Mouse (Mus musculus): ENCODE data around the gene Arhgap44. TPM values are rescaled to one million over a fixed set of nuclear protein-coding genes. Genes with fewer than 3 reads are reported as not detected.

Arhgap44 gene
- polyA plus RNA-seq, 1 experiment from 2014 or later, result 16.4 TPM

GRCm38 (mm10) chr11:65153006-65153405, 9.8 kb downstream of the Arhgap44 start:
- WGBS, result 88% methylated on average over 5 of the region's 5 CpGs
- Histone ChIP-seq H3K4me2 (ENCODE audit: low read depth, low read length) (no peak overlapping the region), H3K27me3 (ENCODE audit: control insufficient read depth, insufficient read depth, low read depth, low read length) (no peaks in the 10 kb centered on the region), H3K27ac (ENCODE audit: low read length) (no peak overlapping the region), H3K4me3 (ENCODE audit: low read length) (no peak overlapping the region), H3K36me3 (ENCODE audit: control insufficient read depth, insufficient read depth, low read length) (no peaks in the 10 kb centered on the region), H3K4me1 (replicated peaks; ENCODE audit: control insufficient read depth, insufficient read depth, low read length) (peaks cover 5% of the 10 kb centered on the region; the same call in 1 of the 2 replicates), H3K9me3 (ENCODE audit: control insufficient read depth, low read length) (no peaks in the 10 kb centered on the region), H3K9ac (ENCODE audit: low read length) (no peak overlapping the region)
- ATAC-seq (ENCODE audit: low read depth), result no peak

- Histone ChIP-seq H3K36me3 (ENCODE audit: control insufficient read depth, insufficient read depth, low read length) (no peaks in the 10 kb centered on the region), H3K4me3 (ENCODE audit: low read length) (no peak overlapping the region), H3K27ac (ENCODE audit: low read length) (no peak overlapping the region), H3K27me3 (ENCODE audit: control insufficient read depth, insufficient read depth, low read depth, low read length) (no peaks in the 10 kb centered on the region), H3K9ac (ENCODE audit: low read length) (no peak overlapping the region), H3K4me2 (ENCODE audit: low read depth, low read length) (no peak overlapping the region), H3K4me1 (replicated peaks; ENCODE audit: control insufficient read depth, insufficient read depth, low read length) (peaks cover 5% of the 10 kb centered on the region; the same call in 1 of the 2 replicates), H3K9me3 (ENCODE audit: control insufficient read depth, low read length) (no peaks in the 10 kb centered on the region)
- 61% methylated on average over 7 of the region's 7 CpGs for WGBS
- no peak for ATAC-seq (ENCODE audit: low read depth)
These were observed 14.3 kb downstream of the Arhgap44 start for GRCm38 (mm10) chr11:65148441-65148840.

- no peaks in the 10 kb centered on the region for H3K27me3 ChIP-seq (ENCODE audit: control insufficient read depth, insufficient read depth, low read depth, low read length)
- no peak overlapping the region for H3K9ac ChIP-seq (ENCODE audit: low read length)
- no peaks in the 10 kb centered on the region for H3K4me1 ChIP-seq (replicated peaks; ENCODE audit: control insufficient read depth, insufficient read depth, low read length)
- WGBS, result 63% methylated on average over 4 of the region's 4 CpGs
- H3K36me3 ChIP-seq (ENCODE audit: control insufficient read depth, insufficient read depth, low read length), result no peaks in the 10 kb centered on the region
- ATAC-seq (ENCODE audit: low read depth), result no peak
- no peak overlapping the region for H3K27ac ChIP-seq (ENCODE audit: low read length)
- no peak overlapping the region for H3K4me3 ChIP-seq (ENCODE audit: low read length)
- no peaks in the 10 kb centered on the region for H3K9me3 ChIP-seq (ENCODE audit: control insufficient read depth, low read length)
- H3K4me2 ChIP-seq (ENCODE audit: low read depth, low read length), result no peak overlapping the region
These were observed 19.8 kb downstream of the Arhgap44 start for GRCm38 (mm10) chr11:65142838-65143417.

GRCm38 (mm10) chr11:65139030-65139429, 23.7 kb downstream of the Arhgap44 start:
- Histone ChIP-seq H3K4me2 (ENCODE audit: low read depth, low read length) (no peak overlapping the region), H3K27ac (ENCODE audit: low read length) (no peak overlapping the region), H3K9me3 (ENCODE audit: control insufficient read depth, low read length) (no peaks in the 10 kb centered on the region), H3K9ac (ENCODE audit: low read length) (no peak overlapping the region), H3K4me3 (ENCODE audit: low read length) (no peak overlapping the region), H3K36me3 (ENCODE audit: control insufficient read depth, insufficient read depth, low read length) (no peaks in the 10 kb centered on the region), H3K4me1 (replicated peaks; ENCODE audit: control insufficient read depth, insufficient read depth, low read length) (no peaks in the 10 kb centered on the region), H3K27me3 (ENCODE audit: control insufficient read depth, insufficient read depth, low read depth, low read length) (no peaks in the 10 kb centered on the region)
- no peak for ATAC-seq (ENCODE audit: low read depth)
- WGBS, result 84% methylated on average over 3 of the region's 3 CpGs

GRCm38 (mm10) chr11:65137145-65137652, 25.6 kb downstream of the Arhgap44 start:
- Histone ChIP-seq H3K9ac (ENCODE audit: low read length) (no peak overlapping the region), H3K9me3 (ENCODE audit: control insufficient read depth, low read length) (no peaks in the 10 kb centered on the region), H3K4me2 (ENCODE audit: low read depth, low read length) (no peak overlapping the region), H3K36me3 (ENCODE audit: control insufficient read depth, insufficient read depth, low read length) (no peaks in the 10 kb centered on the region), H3K27me3 (ENCODE audit: control insufficient read depth, insufficient read depth, low read depth, low read length) (no peaks in the 10 kb centered on the region), H3K27ac (ENCODE audit: low read length) (no peak overlapping the region), H3K4me3 (ENCODE audit: low read length) (no peak overlapping the region), H3K4me1 (replicated peaks; ENCODE audit: control insufficient read depth, insufficient read depth, low read length) (no peaks in the 10 kb centered on the region)
- 57% methylated on average over 2 of the region's 2 CpGs for WGBS
- ATAC-seq (ENCODE audit: low read depth), result no peak

GRCm38 (mm10) chr11:65135251-65135739, 27.5 kb downstream of the Arhgap44 start:
- Histone ChIP-seq H3K4me1 (replicated peaks; ENCODE audit: control insufficient read depth, insufficient read depth, low read length) (no peaks in the 10 kb centered on the region), H3K36me3 (ENCODE audit: control insufficient read depth, insufficient read depth, low read length) (no peaks in the 10 kb centered on the region), H3K27ac (ENCODE audit: low read length) (no peak overlapping the region), H3K4me2 (ENCODE audit: low read depth, low read length) (no peak overlapping the region), H3K9ac (ENCODE audit: low read length) (no peak overlapping the region), H3K9me3 (ENCODE audit: control insufficient read depth, low read length) (no peaks in the 10 kb centered on the region), H3K4me3 (ENCODE audit: low read length) (no peak overlapping the region), H3K27me3 (ENCODE audit: control insufficient read depth, insufficient read depth, low read depth, low read length) (no peaks in the 10 kb centered on the region)
- 75% methylated on average over 8 of the region's 8 CpGs for WGBS
- ATAC-seq (ENCODE audit: low read depth), result no peak

GRCm38 (mm10) chr11:65133661-65134060, 29.1 kb downstream of the Arhgap44 start:
- no peak overlapping the region for H3K4me3 ChIP-seq (ENCODE audit: low read length)
- H3K4me2 ChIP-seq (ENCODE audit: low read depth, low read length), result no peak overlapping the region
- no peaks in the 10 kb centered on the region for H3K36me3 ChIP-seq (ENCODE audit: control insufficient read depth, insufficient read depth, low read length)
- H3K9ac ChIP-seq (ENCODE audit: low read length), result no peak overlapping the region
- H3K9me3 ChIP-seq (ENCODE audit: control insufficient read depth, low read length), result no peaks in the 10 kb centered on the region
- H3K4me1 ChIP-seq (replicated peaks; ENCODE audit: control insufficient read depth, insufficient read depth, low read length), result no peaks in the 10 kb centered on the region
- no peaks in the 10 kb centered on the region for H3K27me3 ChIP-seq (ENCODE audit: control insufficient read depth, insufficient read depth, low read depth, low read length)
- no peak for ATAC-seq (ENCODE audit: low read depth)
- 86% methylated on average over 4 of the region's 4 CpGs for WGBS
- no peak overlapping the region for H3K27ac ChIP-seq (ENCODE audit: low read length)

- Histone ChIP-seq H3K4me2 (ENCODE audit: low read depth, low read length) (no peak overlapping the region), H3K4me3 (ENCODE audit: low read length) (no peak overlapping the region), H3K27ac (ENCODE audit: low read length) (no peak overlapping the region), H3K27me3 (ENCODE audit: control insufficient read depth, insufficient read depth, low read depth, low read length) (no peaks in the 10 kb centered on the region), H3K36me3 (ENCODE audit: control insufficient read depth, insufficient read depth, low read length) (no peaks in the 10 kb centered on the region), H3K9me3 (ENCODE audit: control insufficient read depth, low read length) (no peaks in the 10 kb centered on the region), H3K9ac (ENCODE audit: low read length) (no peak overlapping the region), H3K4me1 (replicated peaks; ENCODE audit: control insufficient read depth, insufficient read depth, low read length) (peaks cover 10% of the 10 kb centered on the region)
- ATAC-seq (ENCODE audit: low read depth), result no peak
- WGBS, result 85% methylated on average over 4 of the region's 4 CpGs
These were observed 33.7 kb downstream of the Arhgap44 start for GRCm38 (mm10) chr11:65129110-65129509.

GRCm38 (mm10) chr11:65128666-65129065, 34.1 kb downstream of the Arhgap44 start:
- no peaks in the 10 kb centered on the region for H3K9me3 ChIP-seq (ENCODE audit: control insufficient read depth, low read length)
- H3K4me2 ChIP-seq (ENCODE audit: low read depth, low read length), result no peak overlapping the region
- no peak overlapping the region for H3K27ac ChIP-seq (ENCODE audit: low read length)
- WGBS, result 76% methylated on average over 4 of the region's 4 CpGs
- no peak for ATAC-seq (ENCODE audit: low read depth)
- no peak overlapping the region for H3K9ac ChIP-seq (ENCODE audit: low read length)
- peaks cover 10% of the 10 kb centered on the region for H3K4me1 ChIP-seq (replicated peaks; ENCODE audit: control insufficient read depth, insufficient read depth, low read length)
- no peak overlapping the region for H3K4me3 ChIP-seq (ENCODE audit: low read length)
- no peaks in the 10 kb centered on the region for H3K36me3 ChIP-seq (ENCODE audit: control insufficient read depth, insufficient read depth, low read length)
- H3K27me3 ChIP-seq (ENCODE audit: control insufficient read depth, insufficient read depth, low read depth, low read length), result no peaks in the 10 kb centered on the region

Data from lung, embryonic 16.5 days (tissue).